Mouse (Mus musculus) embryonic fibroblast, embryonic 13.5 days (primary cell): ENCODE data around the gene Nup85.

ENCODE experiments used
- CTCF ChIP-seq: IDR thresholded peaks from 2 replicates; pipeline ENCODE4 v1.5.1; 2011; ENCODE audit warnings: mild to moderate bottlenecking, control low read depth, low read length, moderate library complexity, borderline replicate concordance; ENCODE audit not compliant: insufficient read depth
- POLR2A ChIP-seq: IDR thresholded peaks from 2 replicates; pipeline ENCODE4 v1.6.1; 2011; ENCODE audit warnings: low read depth, mild to moderate bottlenecking, control low read depth, low read length, moderate library complexity

GRCm38 (mm10) chr11:115582913-115583606 is 18.8 kb downstream of the Nup85 start:
- TF ChIP-seq POLR2A (no peak), CTCF (no peak)
